Mouse (Mus musculus): Measurements from ENCODE around the gene Gm10720. TPM values are rescaled to one million over a fixed set of nuclear protein-coding genes. Genes with fewer than 3 reads are reported as not detected.
"Not testable (repeated sequence)": the region's sequence is repeated elsewhere in the genome, so short reads cannot be mapped to it uniquely, and the experiment has no call there.

Gm10720 gene
- not detected in 2 replicates for polyA plus RNA-seq (2014; fragmentation: Nextera tagmentation; extraction: Ambion mirVana)

DNA sequence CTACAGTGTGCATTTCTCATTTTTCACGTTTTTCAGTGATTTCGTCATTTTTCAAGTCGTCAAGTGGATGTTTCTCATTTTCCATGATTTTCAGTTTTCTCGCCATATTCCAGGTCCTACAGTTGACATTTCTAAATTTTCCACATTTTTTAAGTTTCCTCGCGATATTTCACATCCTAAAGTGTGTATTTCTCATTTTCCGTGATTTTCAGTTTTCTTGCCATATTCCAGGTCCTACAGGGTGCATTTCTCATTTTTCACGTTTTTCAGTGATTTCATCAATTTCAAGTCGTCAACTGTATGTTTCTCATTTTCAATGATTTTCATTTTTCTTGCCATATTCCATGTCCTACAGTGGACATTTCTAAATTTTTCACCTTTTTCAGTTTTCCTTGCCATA lies at the start of gene Gm10720:
Gm10720 (plus strand) TSS at position 301 of the 400 bp plus-strand sequence.
- not testable (repeated sequence) for H3K4me1 ChIP-seq (ENCODE audit: control insufficient read depth, insufficient read depth, low read length); H3K9ac ChIP-seq (replicated peaks; ENCODE audit: low read depth, low read length)

DNA sequence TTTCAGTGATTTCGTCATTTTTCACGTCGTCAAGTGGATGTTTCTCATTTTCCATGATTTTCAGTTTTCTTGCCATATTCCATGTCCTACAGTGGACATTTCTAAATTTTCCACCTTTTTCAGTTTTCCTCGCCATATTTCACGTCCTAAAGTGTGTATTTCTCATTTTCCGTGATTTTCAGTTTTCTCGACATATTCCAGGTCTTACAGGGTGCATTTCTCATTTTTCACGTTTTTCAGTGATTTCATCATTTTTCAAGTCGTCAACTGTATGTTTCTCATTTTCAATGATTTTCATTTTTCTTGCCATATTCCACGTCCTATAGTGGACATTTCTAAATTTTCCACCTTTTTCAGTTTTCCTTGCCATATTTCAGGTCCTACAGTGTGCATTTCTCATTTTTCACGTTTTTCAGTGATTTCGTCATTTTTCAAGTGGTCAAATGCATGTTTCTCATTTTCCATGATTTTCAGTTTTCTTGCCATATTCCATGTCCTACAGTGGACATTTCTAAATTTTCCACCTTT lies 14.9 kb upstream of the Gm10720 start, which contains the start of gene Gm10722:
Gm10722 (plus strand) TSS at position 478 of the 528 bp plus-strand sequence.
- not testable (repeated sequence) for H3K27ac ChIP-seq (ENCODE audit: low read depth, low read length); H3K4me2 ChIP-seq (ENCODE audit: low read depth, low read length); H3K4me3 ChIP-seq (ENCODE audit: low read depth, low read length); H3K36me3 ChIP-seq (ENCODE audit: control insufficient read depth, insufficient read depth, low read length); H3K9ac ChIP-seq (replicated peaks; ENCODE audit: low read depth, low read length); H3K9me3 ChIP-seq (ENCODE audit: control insufficient read depth, low read length); H3K27me3 ChIP-seq (ENCODE audit: control insufficient read depth, insufficient read depth, low read length); H3K4me1 ChIP-seq (ENCODE audit: control insufficient read depth, insufficient read depth, low read length); ATAC-seq (ENCODE audit: low read depth)
- whole genome bisulfite sequencing, result 69% methylated on average over 12 of the region's 12 CpGs

More for the DNA sequence above, at the start of gene Gm10720:
- H3K36me3 ChIP-seq (ENCODE audit: control insufficient read depth, insufficient read depth, low read length); H3K9me3 ChIP-seq (ENCODE audit: control insufficient read depth, low read length); H3K27ac ChIP-seq (ENCODE audit: low read depth, low read length); H3K27me3 ChIP-seq (ENCODE audit: control insufficient read depth, insufficient read depth, low read length); ATAC-seq (ENCODE audit: low read depth); H3K4me2 ChIP-seq (ENCODE audit: low read depth, low read length); H3K4me3 ChIP-seq (ENCODE audit: low read depth, low read length): not testable (repeated sequence)
- WGBS, result 61% methylated on average over 4 of the region's 9 CpGs

DNA sequence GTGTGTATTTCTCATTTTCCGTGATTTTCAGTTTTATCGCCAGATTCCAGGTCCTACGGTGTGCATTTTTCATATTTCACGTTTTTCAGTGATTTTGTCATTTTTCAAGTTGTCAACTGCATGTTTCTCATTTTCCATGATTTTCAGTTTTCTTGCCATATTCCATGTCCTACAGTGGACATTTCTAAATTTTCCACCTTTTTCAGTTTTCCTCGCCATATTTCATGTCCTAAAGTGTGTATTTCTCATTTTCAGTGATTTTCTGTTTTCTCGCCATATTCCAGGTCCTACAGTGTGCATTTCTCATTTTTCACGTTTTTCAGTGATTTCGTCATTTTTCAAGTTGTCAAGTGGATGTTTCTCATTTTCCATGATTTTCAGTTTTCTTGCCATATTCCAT lies 14.4 kb upstream of the Gm10720 start:
- not testable (repeated sequence) for H3K27me3 ChIP-seq (ENCODE audit: control insufficient read depth, insufficient read depth, low read length); ATAC-seq (ENCODE audit: low read depth); H3K4me2 ChIP-seq (ENCODE audit: low read depth, low read length); H3K9ac ChIP-seq (replicated peaks; ENCODE audit: low read depth, low read length); H3K9me3 ChIP-seq (ENCODE audit: control insufficient read depth, low read length); H3K36me3 ChIP-seq (ENCODE audit: control insufficient read depth, insufficient read depth, low read length); H3K27ac ChIP-seq (ENCODE audit: low read depth, low read length); H3K4me1 ChIP-seq (ENCODE audit: control insufficient read depth, insufficient read depth, low read length); H3K4me3 ChIP-seq (ENCODE audit: low read depth, low read length)
- WGBS, result 66% methylated on average over 8 of the region's 8 CpGs

- peak; percentile 90 for ATAC-seq (ENCODE audit: low read depth)
- 62% methylated on average over 8 of the region's 11 CpGs for WGBS
These were observed 13.3 kb upstream of the Gm10720 start for GRCm38 (mm10) chr9:3001948-3002659.

GRCm38 (mm10) chr9:3002794-3003396 lies 12.6 kb upstream of the Gm10720 start, which contains the start of gene Gm11168:
Gene Gm11168, plus strand, starts transcription at chr9:3003346.
- H3K4me1 ChIP-seq (ENCODE audit: control insufficient read depth, insufficient read depth, low read length); H3K27ac ChIP-seq (ENCODE audit: low read depth, low read length); H3K36me3 ChIP-seq (ENCODE audit: control insufficient read depth, insufficient read depth, low read length); H3K4me2 ChIP-seq (ENCODE audit: low read depth, low read length); H3K9me3 ChIP-seq (ENCODE audit: control insufficient read depth, low read length); H3K27me3 ChIP-seq (ENCODE audit: control insufficient read depth, insufficient read depth, low read length); H3K4me3 ChIP-seq (ENCODE audit: low read depth, low read length); ATAC-seq (ENCODE audit: low read depth); H3K9ac ChIP-seq (replicated peaks; ENCODE audit: low read depth, low read length): not testable (repeated sequence)
- 74% methylated on average over 6 of the region's 14 CpGs for WGBS

More at GRCm38 (mm10) chr9:3001948-3002659, 13.3 kb upstream of the Gm10720 start:
- H3K4me1 ChIP-seq (ENCODE audit: control insufficient read depth, insufficient read depth, low read length); H3K27ac ChIP-seq (ENCODE audit: low read depth, low read length); H3K9me3 ChIP-seq (ENCODE audit: control insufficient read depth, low read length); H3K27me3 ChIP-seq (ENCODE audit: control insufficient read depth, insufficient read depth, low read length); H3K36me3 ChIP-seq (ENCODE audit: control insufficient read depth, insufficient read depth, low read length); H3K9ac ChIP-seq (replicated peaks; ENCODE audit: low read depth, low read length); H3K4me2 ChIP-seq (ENCODE audit: low read depth, low read length); H3K4me3 ChIP-seq (ENCODE audit: low read depth, low read length): not testable (repeated sequence)

DNA sequence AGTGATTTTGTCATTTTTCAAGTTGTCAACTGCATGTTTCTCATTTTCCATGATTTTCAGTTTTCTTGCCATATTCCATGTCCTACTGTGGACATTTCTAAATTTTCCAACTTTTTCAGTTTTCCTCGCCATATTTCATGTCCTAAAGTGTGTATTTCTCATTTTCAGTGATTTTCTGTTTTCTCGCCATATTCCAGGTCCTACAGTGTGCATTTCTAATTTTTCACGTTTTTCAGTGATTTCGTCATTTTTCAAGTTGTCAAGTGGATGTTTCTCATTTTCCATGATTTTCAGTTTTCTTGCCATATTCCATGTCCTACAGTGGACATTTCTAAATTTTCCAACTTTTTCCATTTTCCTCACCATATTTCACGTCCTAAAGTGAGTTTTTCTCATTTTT lies 9.3 kb upstream of the Gm10720 start:
- ATAC-seq (ENCODE audit: low read depth); H3K36me3 ChIP-seq (ENCODE audit: control insufficient read depth, insufficient read depth, low read length); H3K4me2 ChIP-seq (ENCODE audit: low read depth, low read length); H3K4me1 ChIP-seq (ENCODE audit: control insufficient read depth, insufficient read depth, low read length); H3K27me3 ChIP-seq (ENCODE audit: control insufficient read depth, insufficient read depth, low read length); H3K27ac ChIP-seq (ENCODE audit: low read depth, low read length); H3K4me3 ChIP-seq (ENCODE audit: low read depth, low read length); H3K9me3 ChIP-seq (ENCODE audit: control insufficient read depth, low read length); H3K9ac ChIP-seq (replicated peaks; ENCODE audit: low read depth, low read length): not testable (repeated sequence)
- WGBS, result 83% methylated on average over 1 of the region's 5 CpGs

GRCm38 (mm10) chr9:3006636-3007035 lies 8.8 kb upstream of the Gm10720 start:
- not testable (repeated sequence) for H3K27ac ChIP-seq (ENCODE audit: low read depth, low read length); H3K27me3 ChIP-seq (ENCODE audit: control insufficient read depth, insufficient read depth, low read length); H3K4me2 ChIP-seq (ENCODE audit: low read depth, low read length); H3K9ac ChIP-seq (replicated peaks; ENCODE audit: low read depth, low read length); H3K36me3 ChIP-seq (ENCODE audit: control insufficient read depth, insufficient read depth, low read length); H3K4me1 ChIP-seq (ENCODE audit: control insufficient read depth, insufficient read depth, low read length); H3K9me3 ChIP-seq (ENCODE audit: control insufficient read depth, low read length); H3K4me3 ChIP-seq (ENCODE audit: low read depth, low read length)
- 66% methylated on average over 7 of the region's 8 CpGs for WGBS
- ATAC-seq (ENCODE audit: low read depth), result peak; percentile 71

GRCm38 (mm10) chr9:3007272-3007671 lies 8.2 kb upstream of the Gm10720 start:
- H3K4me1 ChIP-seq (ENCODE audit: control insufficient read depth, insufficient read depth, low read length); H3K36me3 ChIP-seq (ENCODE audit: control insufficient read depth, insufficient read depth, low read length); H3K4me2 ChIP-seq (ENCODE audit: low read depth, low read length); H3K9ac ChIP-seq (replicated peaks; ENCODE audit: low read depth, low read length); H3K9me3 ChIP-seq (ENCODE audit: control insufficient read depth, low read length); H3K4me3 ChIP-seq (ENCODE audit: low read depth, low read length); H3K27me3 ChIP-seq (ENCODE audit: control insufficient read depth, insufficient read depth, low read length); H3K27ac ChIP-seq (ENCODE audit: low read depth, low read length): not testable (repeated sequence)
- WGBS, result 73% methylated on average over 6 of the region's 9 CpGs
- 0 out of 2 replicates have a peak, but pooled peaks have one; percentile 25 for ATAC-seq (ENCODE audit: low read depth)

DNA sequence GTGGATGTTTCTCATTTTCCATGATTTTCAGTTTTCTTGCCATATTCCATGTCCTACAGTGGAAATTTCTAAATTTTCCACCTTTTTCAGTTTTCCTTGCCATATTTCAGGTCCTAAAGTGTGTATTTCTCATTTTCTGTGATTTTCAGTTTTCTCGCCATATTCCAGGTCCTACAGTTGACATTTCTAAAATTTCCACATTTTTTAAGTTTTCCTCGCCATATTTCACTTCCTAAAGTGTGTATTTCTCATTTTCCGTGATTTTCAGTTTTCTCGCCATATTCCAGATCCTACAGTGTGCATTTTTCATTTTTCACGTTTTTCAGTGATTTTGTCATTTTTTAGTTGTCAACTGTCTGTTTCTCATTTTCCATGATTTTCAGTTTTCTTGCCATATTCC lies 6.1 kb upstream of the Gm10720 start:
- no CpG with 5 or more reads among the region's 5 CpGs for WGBS
- not testable (repeated sequence) for H3K4me1 ChIP-seq (ENCODE audit: control insufficient read depth, insufficient read depth, low read length); H3K27me3 ChIP-seq (ENCODE audit: control insufficient read depth, insufficient read depth, low read length); H3K9me3 ChIP-seq (ENCODE audit: control insufficient read depth, low read length); H3K27ac ChIP-seq (ENCODE audit: low read depth, low read length); H3K4me3 ChIP-seq (ENCODE audit: low read depth, low read length); H3K4me2 ChIP-seq (ENCODE audit: low read depth, low read length); H3K9ac ChIP-seq (replicated peaks; ENCODE audit: low read depth, low read length); H3K36me3 ChIP-seq (ENCODE audit: control insufficient read depth, insufficient read depth, low read length)
- peak; percentile 59 for ATAC-seq (ENCODE audit: low read depth)
